Mouse (Mus musculus) C2C12 (cell line): Measurements from ENCODE around the gene Scamp5.

ENCODE experiments used
- CEBPB ChIP-seq: IDR thresholded peaks from one replicate; pipeline ENCODE4 v1.6.1; 2011; ENCODE audit warnings: low read depth, mild to moderate bottlenecking, control low read depth, moderate library complexity
- CTCF ChIP-seq: IDR thresholded peaks from one replicate; pipeline ENCODE4 v1.5.1; 2011; ENCODE audit not compliant: control insufficient read depth, insufficient read depth, insufficient read length
- FOSL1 ChIP-seq: IDR thresholded peaks from one replicate; pipeline ENCODE4 v1.8.0; 2011; ENCODE audit warnings: mild to moderate bottlenecking, low read length; ENCODE audit not compliant: poor library complexity, insufficient read depth, severe bottlenecking
- MAX ChIP-seq: IDR thresholded peaks from one replicate; pipeline ENCODE4 v1.6.1; 2011; ENCODE audit warnings: mild to moderate bottlenecking, control low read depth
- MYOD1 ChIP-seq: IDR thresholded peaks from one replicate; pipeline ENCODE4 v1.6.1; 2011; ENCODE audit warnings: low read depth; ENCODE audit not compliant: control insufficient read depth, insufficient read length
- MYOG ChIP-seq: IDR thresholded peaks from one replicate; pipeline ENCODE4 v1.6.1; 2011; ENCODE audit not compliant: control insufficient read depth, insufficient read length; ENCODE audit errors: extremely low read depth
- USF1 ChIP-seq: IDR thresholded peaks from one replicate; pipeline ENCODE4 v1.6.1; 2011; ENCODE audit warnings: low read depth, mild to moderate bottlenecking, control low read depth, moderate library complexity

DNA sequence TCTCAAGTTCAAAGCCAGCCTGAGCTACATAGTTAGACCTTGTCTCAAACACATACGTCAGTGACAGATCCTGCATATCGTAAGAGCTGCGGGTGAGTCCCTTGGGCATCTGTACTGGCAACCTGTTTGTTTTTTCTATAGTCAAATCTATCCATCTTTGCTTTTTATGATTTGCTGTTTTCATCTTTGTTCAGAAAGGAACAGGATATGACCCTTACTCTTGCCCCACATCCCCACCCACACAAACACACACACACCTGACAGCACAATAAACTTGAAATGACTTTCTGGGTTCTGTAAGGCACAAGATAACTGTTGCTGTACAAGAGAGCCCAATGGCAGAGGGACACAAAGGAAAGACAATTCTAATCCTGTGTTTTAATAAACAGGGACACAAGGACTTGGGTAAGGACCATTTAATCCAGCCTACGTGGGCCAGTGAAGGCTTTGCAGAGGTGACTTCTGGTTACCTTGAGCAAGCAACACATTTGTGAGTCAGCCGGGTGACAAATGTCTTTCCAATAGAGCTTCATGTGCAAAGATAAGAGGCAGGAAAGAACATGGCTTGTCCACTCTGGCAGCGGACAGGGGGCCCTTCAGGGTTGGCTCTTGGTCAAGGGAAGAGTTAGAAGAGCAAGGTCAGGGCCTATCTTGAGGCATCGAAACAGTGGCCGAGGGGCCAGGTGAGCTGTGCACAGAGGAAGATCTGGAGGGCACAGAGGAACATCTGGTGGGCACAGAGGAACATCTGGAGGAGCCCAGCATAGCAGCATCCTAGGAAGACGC lies 60.5 kb downstream of the Scamp5 start:
- no peak for TF ChIP-seq CTCF
- TF ChIP-seq MYOG: no peak
- no peak for TF ChIP-seq USF1
- TF ChIP-seq FOSL1: no peak
- no peak for TF ChIP-seq MAX
- TF ChIP-seq MYOD1: no peak
- TF ChIP-seq CEBPB: no peak
